Mouse (Mus musculus) small intestine, adult 2 months (tissue): ENCODE measurements around the gene Atxn7.

ENCODE experiments used
- CTCF ChIP-seq: fragments of 200-500 bp; IDR thresholded peaks from 2 replicates; pipeline ENCODE4 v1.5.1; 2012; ENCODE audit warnings: low read depth, mild to moderate bottlenecking, control low read depth, inconsistent platforms, low read length, moderate library complexity, mixed read lengths; ENCODE audit not compliant: insufficient replicate concordance, insufficient read length; ENCODE audit errors: extremely low read depth
- POLR2A ChIP-seq: fragments of 200-500 bp; IDR thresholded peaks from 2 replicates; pipeline ENCODE4 v1.6.1; 2012; ENCODE audit warnings: low read depth, mild to moderate bottlenecking, control low read depth, inconsistent platforms, low read length, moderate library complexity

DNA sequence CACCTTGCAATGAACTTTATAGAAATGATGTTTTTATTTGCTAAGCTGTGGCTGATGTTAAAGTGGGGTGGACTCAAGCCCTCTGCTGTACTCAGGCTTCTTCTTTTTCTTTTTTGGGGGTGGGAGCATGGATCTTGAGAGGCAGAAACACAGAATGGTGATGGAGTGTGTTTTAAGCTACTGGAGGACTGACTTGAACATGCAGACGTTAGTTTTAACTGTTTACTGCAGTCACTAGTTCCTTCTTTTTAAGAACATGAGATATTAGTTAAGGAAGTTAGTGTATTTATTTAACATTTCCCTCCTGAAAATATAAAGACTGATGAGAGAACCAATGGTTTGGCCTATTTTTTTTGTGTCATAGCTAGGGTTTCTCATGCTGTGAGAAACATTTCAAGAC lies 2.3 kb downstream of the Atxn7 start:
- TF ChIP-seq CTCF: no peak
- TF ChIP-seq POLR2A: no peak
